Mouse (Mus musculus): ENCODE measurements at regions not wholly inside any gene's neighbourhood (a gene's known extent, or its start where the extent isn't known, plus 50 kb on each side); places are given as distances from the start of the nearest gene placed in this dataset.

DNA sequence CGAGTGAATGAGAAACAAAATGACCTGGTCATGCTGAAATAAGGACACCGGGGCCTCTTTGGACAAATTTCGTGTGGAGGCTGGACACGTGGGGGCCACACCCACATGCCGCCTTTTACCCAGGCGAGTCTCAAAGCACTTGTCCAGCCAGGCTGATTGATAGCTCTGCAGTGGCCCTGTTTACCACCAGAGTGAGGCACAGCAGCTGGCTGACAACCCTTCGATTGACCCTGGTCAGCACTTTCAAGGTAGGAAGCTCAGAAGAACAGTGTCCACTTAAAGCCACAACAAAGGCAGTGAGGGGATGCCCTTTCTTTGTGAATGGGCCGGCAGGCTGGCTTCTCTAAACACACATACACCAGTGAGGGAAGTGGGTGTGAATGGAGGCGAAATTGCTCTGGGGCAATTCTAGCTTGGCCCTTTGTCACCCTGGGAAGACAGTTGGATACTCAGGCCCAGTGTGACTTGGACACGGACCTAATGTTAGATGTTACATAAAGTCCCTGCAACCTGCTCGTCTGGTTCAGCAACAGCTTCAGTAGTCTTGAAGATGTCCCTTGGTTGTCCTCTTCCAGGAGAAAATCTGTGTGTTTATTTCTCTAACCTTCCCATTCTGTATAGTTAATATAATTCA, 219.6 kb upstream of the Jarid2 start:
- TF ChIP-seq CTCF (IDR thresholded peaks at IDR 0.05; ENCODE audit: low read depth): no peak
- no peak for TF ChIP-seq EP300 (IDR thresholded peaks at IDR 0.05; ENCODE audit: low read depth)

All from heart, postnatal 0 days (tissue).